ENCODE assay signal across 10 mouse cellular contexts in genomic region chr12:112961428-112961827, GRCm38 (mm10). TPM values are rescaled to one million over a fixed set of nuclear protein-coding genes. Genes with fewer than 3 reads are reported as not detected.
DNase-seq lines count a peak whose midpoint lies in the region; ATAC-seq lines count a peak whose summit lies in the region.
"Had no signal": no experiment of that assay in that cellular context is flagged by ENCODE, and none has a peak within 500 bp of the region (broad histone marks: within the 10 kb centered on the region; RNA-seq: fewer than 3 reads in every experiment).

No protein-coding gene starts in this region.

- no peak overlapping the region for H3K4me3 ChIP-seq in forebrain, embryonic 11.5 days (ENCODE audit: low read depth, low read length)

- no peaks in the 10 kb centered on the region for H3K9me3 ChIP-seq in forebrain, embryonic 11.5 days (ENCODE audit: control insufficient read depth, low read length)

- H3K4me2 ChIP-seq in forebrain, embryonic 11.5 days (ENCODE audit: low read depth, low read length, severe bottlenecking), result no peak overlapping the region

- H3K4me1 ChIP-seq in forebrain, embryonic 11.5 days (replicated peaks; ENCODE audit: control insufficient read depth, insufficient read depth, low read length), result no peaks in the 10 kb centered on the region

- no peak overlapping the region for H3K9ac ChIP-seq in forebrain, embryonic 11.5 days (ENCODE audit: low read length)

- DNase-seq in kidney, postnatal 10 days, result peak; percentile 45
- no peak for DNase-seq in kidney, postnatal 14 days
- peak; percentile 85 for DNase-seq in brain, adult 2 months (ENCODE audit: low read depth, low spot score)
- DNase-seq in cerebellum, adult 18-20 months, result peak; percentile 79 to 80
- peak; percentile 72 for DNase-seq in gastrocnemius, postnatal 25 days
- no peak for DNase-seq in right cerebral cortex, postnatal 4 days
- DNase-seq in forebrain, embryonic 11.5 days (ENCODE audit: low spot score), result no peak
- DNase-seq in layer of hippocampus, adult 11-12 months (ENCODE audit: low spot score), result no peak
- DNase-seq: lung, adult 18-20 months had no signal

- H3K36me3 ChIP-seq in forebrain, embryonic 11.5 days (ENCODE audit: control insufficient read depth, insufficient read depth, low read length), result peaks cover 19% of the 10 kb centered on the region; the same call in 1 of the 2 replicates

- no peak overlapping the region for H3K27ac ChIP-seq in forebrain, embryonic 11.5 days (ENCODE audit: low read depth, low read length)

- 94% methylated on average over 7 of the region's 7 CpGs for WGBS in forebrain, embryonic 11.5 days

- no peaks in the 10 kb centered on the region for H3K27me3 ChIP-seq in forebrain, embryonic 11.5 days (ENCODE audit: control insufficient read depth, insufficient read depth, low read length)

- no peak for ATAC-seq in forebrain, embryonic 11.5 days (replicated peaks; ENCODE audit: low FRiP score)
- ATAC-seq: intestine, postnatal 0 days had no signal

RNA-seq across cellular contexts. Expression of gene Btbd6, which starts 14.9 kb away (rescaled TPM):
- total RNA-seq in gastrocnemius, postnatal 25 days (2021), result 10 to 100 TPM; 12.6 to 13.1 TPM
- 26.7 and 27.8 TPM in 2 replicates for polyA plus RNA-seq in forebrain, embryonic 11.5 days (2014; fragmentation: Nextera tagmentation; extraction: Ambion mirVana)

RNA-seq across cellular contexts. Expression of gene Nudt14, which starts 19.5 kb away (rescaled TPM):
- 1 to 10 TPM; 8.7 to 9.1 TPM for total RNA-seq in gastrocnemius, postnatal 25 days (2021)
- polyA plus RNA-seq in forebrain, embryonic 11.5 days (2014; fragmentation: Nextera tagmentation; extraction: Ambion mirVana), result 57.6 and 59.2 TPM in 2 replicates

RNA-seq across cellular contexts. Expression of gene Jag2, which starts 31.9 kb away (rescaled TPM):
- 10 to 100 TPM; 20.4 to 21.8 TPM for total RNA-seq in gastrocnemius, postnatal 25 days (2021)
- 3.2 and 4.3 TPM in 2 replicates for polyA plus RNA-seq in forebrain, embryonic 11.5 days (2014; fragmentation: Nextera tagmentation; extraction: Ambion mirVana)

RNA-seq across cellular contexts. Expression of gene Brf1, which starts 39.1 kb away (rescaled TPM):
- total RNA-seq in gastrocnemius, postnatal 25 days (2021), result 10 to 100 TPM; 19.3 to 19.4 TPM
- polyA plus RNA-seq in forebrain, embryonic 11.5 days (2014; fragmentation: Nextera tagmentation; extraction: Ambion mirVana), result 67.3 and 70.8 TPM in 2 replicates

RNA-seq across cellular contexts. Expression of gene Pacs2, which starts 52.9 kb away (rescaled TPM):
- total RNA-seq in gastrocnemius, postnatal 25 days (2021), result 10 to 100 TPM; 34.7 to 38.5 TPM
- 24.7 and 25.6 TPM in 2 replicates for polyA plus RNA-seq in forebrain, embryonic 11.5 days (2014; fragmentation: Nextera tagmentation; extraction: Ambion mirVana)

Comparison
In these comparisons a context has a peak if more than half of its experiments do, and no peak if none do; other contexts are left out.
1. DNase-seq: peak in kidney, postnatal 10 days (single experiment), brain, adult 2 months (single experiment), cerebellum, adult 18-20 months (2 of 2) and gastrocnemius, postnatal 25 days (single experiment); none in kidney, postnatal 14 days (single experiment), right cerebral cortex, postnatal 4 days (single experiment), forebrain, embryonic 11.5 days (single experiment) and layer of hippocampus, adult 11-12 months (single experiment).